Mouse (Mus musculus) liver, embryonic 15.5 days (tissue): Measurements from ENCODE around the gene Ttll12. TPM values are rescaled to one million over a fixed set of nuclear protein-coding genes. Genes with fewer than 3 reads are reported as not detected.

Experiments used
- ATAC-seq: fragments of 200-750 bp; cut with Nextera tagmentation; 2 replicates; pipeline ENCODE4 v1.8.0; 2017; ENCODE audit warnings: moderate number of reproducible peaks, mild to moderate bottlenecking, moderate library complexity; ENCODE audit not compliant: insufficient read depth
- H3K27ac ChIP-seq: fragments of 300-500 bp; sonication (generic); replicated peaks from 2 replicates; pipeline ENCODE4 v1.5.1; 2015; ENCODE audit warnings: mild to moderate bottlenecking, inconsistent platforms
- H3K27me3 ChIP-seq: fragments of 300-500 bp; sonication (generic); 2 replicates; pipeline ENCODE4 v1.6.1; 2015; ENCODE audit warnings: mild to moderate bottlenecking, inconsistent platforms
- H3K36me3 ChIP-seq: fragments of 300-500 bp; sonication (generic); replicated peaks from 2 replicates; pipeline ENCODE4 v1.6.1; 2015; ENCODE audit warnings: moderate library complexity, mild to moderate bottlenecking, inconsistent platforms
- H3K4me1 ChIP-seq: fragments of 300-500 bp; sonication (generic); replicated peaks from 2 replicates; pipeline ENCODE4 v1.6.1; 2015; ENCODE audit warnings: inconsistent platforms
- H3K4me2 ChIP-seq: fragments of 300-500 bp; sonication (generic); 2 replicates; pipeline ENCODE4 v1.6.1; 2015; ENCODE audit warnings: moderate library complexity, mild to moderate bottlenecking, inconsistent platforms
- H3K4me3 ChIP-seq: fragments of 300-500 bp; sonication (generic); replicated peaks from 2 replicates; pipeline ENCODE4 v1.5.1; 2015; ENCODE audit warnings: mild to moderate bottlenecking, inconsistent platforms
- H3K9ac ChIP-seq: fragments of 300-500 bp; sonication (generic); 2 replicates; pipeline ENCODE4 v1.6.1; 2015; ENCODE audit warnings: moderate library complexity, mild to moderate bottlenecking, inconsistent platforms
- H3K9me3 ChIP-seq: fragments of 300-500 bp; sonication (generic); replicated peaks from 2 replicates; pipeline ENCODE4 v1.6.1; 2016; ENCODE audit warnings: inconsistent platforms
- WGBS: fragments of 180-500 bp; shearing (Covaris S2); methylation state at CpG from one replicate; pipeline ENCODE4 v1.1.7; 2015; ENCODE audit warnings: mixed read lengths; ENCODE audit not compliant: insufficient replicate concordance; 5-methylcytosine and 5-hydroxymethylcytosine counted together
- polyA plus RNA-seq: library from polyadenylated mRNA; unstranded; fragments of >200 nt; fragmentation: Nextera tagmentation; extraction: Ambion mirVana; gene quantifications from 2 replicates; pipeline ENCODE4 v1.2.1, GENCODE M21; 2015

The Ttll12 gene
- polyA plus RNA-seq, 1 experiment from 2014 or later = 35.6 TPM

- Histone ChIP-seq H3K9me3 (no peaks in the 10 kb centered on the region), H3K27me3 (peaks cover 17% of the 10 kb centered on the region), H3K36me3 (no peaks in the 10 kb centered on the region), H3K9ac (no peak overlapping the region), H3K4me2 (no peak overlapping the region), H3K4me3 (no peak overlapping the region), H3K4me1 (peaks cover 7% of the 10 kb centered on the region; the same call in 1 of the 2 replicates), H3K27ac (no peak overlapping the region)
- 55% methylated on average over 17 of the region's 17 CpGs for WGBS
- no peak for ATAC-seq
Observed at GRCm38 (mm10) chr15:83534960-83535889, 59.7 kb downstream of the Ttll12 start.

- Histone ChIP-seq H3K27me3 (peaks cover 43% of the 10 kb centered on the region), H3K4me1 (peaks cover 9% of the 10 kb centered on the region), H3K4me2 (no peak overlapping the region), H3K9me3 (no peaks in the 10 kb centered on the region), H3K27ac (no peak overlapping the region), H3K4me3 (no peak overlapping the region), H3K36me3 (no peaks in the 10 kb centered on the region), H3K9ac (no peak overlapping the region)
- WGBS = 44% methylated on average over 7 of the region's 7 CpGs
- ATAC-seq = no peak
Observed at GRCm38 (mm10) chr15:83532606-83533005, 62.4 kb downstream of the Ttll12 start.

- peaks cover 15% of the 10 kb centered on the region for H3K4me1 ChIP-seq
- peaks cover 49% of the 10 kb centered on the region for H3K27me3 ChIP-seq
- no peaks in the 10 kb centered on the region for H3K36me3 ChIP-seq
- no peak overlapping the region for H3K4me2 ChIP-seq
- no peak overlapping the region for H3K4me3 ChIP-seq
- WGBS = 67% methylated on average over 5 of the region's 5 CpGs
- H3K9me3 ChIP-seq = no peaks in the 10 kb centered on the region
- no peak overlapping the region for H3K9ac ChIP-seq
- H3K27ac ChIP-seq = no peak overlapping the region
- no peak for ATAC-seq
Observed at GRCm38 (mm10) chr15:83531961-83532469, 62.9 kb downstream of the Ttll12 start.

GRCm38 (mm10) chr15:83530688-83531087, 64.3 kb downstream of the Ttll12 start:
- Histone ChIP-seq H3K4me2 (no peak overlapping the region), H3K27ac (no peak overlapping the region; the same call in 1 of the 2 replicates), H3K4me1 (peaks cover 28% of the 10 kb centered on the region), H3K27me3 (peaks cover 62% of the 10 kb centered on the region), H3K4me3 (no peak overlapping the region), H3K9me3 (no peaks in the 10 kb centered on the region), H3K9ac (no peak overlapping the region), H3K36me3 (no peaks in the 10 kb centered on the region)
- no peak for ATAC-seq
- 43% methylated on average over 6 of the region's 6 CpGs for WGBS

GRCm38 (mm10) chr15:83530233-83530632, 64.7 kb downstream of the Ttll12 start:
- no peak for ATAC-seq
- Histone ChIP-seq H3K9ac (no peak overlapping the region), H3K4me1 (peaks cover 30% of the 10 kb centered on the region)

GRCm38 (mm10) chr15:83529765-83530164, 65.2 kb downstream of the Ttll12 start:
- Histone ChIP-seq H3K36me3 (no peaks in the 10 kb centered on the region), H3K27ac (no peak overlapping the region), H3K9ac (no peak overlapping the region), H3K27me3 (peaks cover 71% of the 10 kb centered on the region), H3K4me3 (no peak overlapping the region), H3K9me3 (no peaks in the 10 kb centered on the region), H3K4me1 (peaks cover 30% of the 10 kb centered on the region), H3K4me2 (no peak overlapping the region)
- WGBS = 53% methylated on average over 5 of the region's 5 CpGs
- no peak for ATAC-seq

More at GRCm38 (mm10) chr15:83530233-83530632, 64.7 kb downstream of the Ttll12 start:
- Histone ChIP-seq H3K27me3 (peaks cover 67% of the 10 kb centered on the region), H3K36me3 (no peaks in the 10 kb centered on the region), H3K4me3 (no peak overlapping the region), H3K9me3 (no peaks in the 10 kb centered on the region), H3K27ac (no peak overlapping the region; the same call in 1 of the 2 replicates), H3K4me2 (no peak overlapping the region)
- 32% methylated on average over 9 of the region's 9 CpGs for WGBS

GRCm38 (mm10) chr15:83528892-83529291, 66.1 kb downstream of the Ttll12 start:
- Histone ChIP-seq H3K9ac (no peak overlapping the region), H3K4me2 (no peak overlapping the region), H3K4me3 (no peak overlapping the region), H3K4me1 (peaks cover 37% of the 10 kb centered on the region), H3K36me3 (no peaks in the 10 kb centered on the region), H3K9me3 (no peaks in the 10 kb centered on the region), H3K27me3 (peaks cover 80% of the 10 kb centered on the region), H3K27ac (no peak overlapping the region)
- WGBS = 51% methylated on average over 4 of the region's 4 CpGs
- ATAC-seq = no peak

- no peak for ATAC-seq
- H3K27me3 ChIP-seq = peaks cover 89% of the 10 kb centered on the region
- no peaks in the 10 kb centered on the region for H3K9me3 ChIP-seq
- H3K36me3 ChIP-seq = no peaks in the 10 kb centered on the region
- no peak overlapping the region for H3K9ac ChIP-seq
- H3K4me2 ChIP-seq = peak overlapping the region; percentile 82
- 51% methylated on average over 2 of the region's 2 CpGs for WGBS
- H3K4me1 ChIP-seq = peaks cover 45% of the 10 kb centered on the region
- no peak overlapping the region for H3K27ac ChIP-seq
- H3K4me3 ChIP-seq = peak overlapping the region; percentile 59; the same call in 1 of the 2 replicates
Observed at GRCm38 (mm10) chr15:83527747-83528146, 67.2 kb downstream of the Ttll12 start.

GRCm38 (mm10) chr15:83527092-83527437, 67.9 kb downstream of the Ttll12 start:
- H3K9ac ChIP-seq = peak overlapping the region; percentile 35; the same call in 1 of the 2 replicates
- peak overlapping the region; percentile 59 for H3K4me3 ChIP-seq
- H3K36me3 ChIP-seq = no peaks in the 10 kb centered on the region
- H3K9me3 ChIP-seq = no peaks in the 10 kb centered on the region
- no peak for ATAC-seq
- peaks cover 45% of the 10 kb centered on the region for H3K4me1 ChIP-seq
- H3K27ac ChIP-seq = no peak overlapping the region
- peak overlapping the region; percentile 82 for H3K4me2 ChIP-seq
- WGBS = 4% methylated on average over 26 of the region's 26 CpGs
- peaks cover 89% of the 10 kb centered on the region for H3K27me3 ChIP-seq

- Histone ChIP-seq H3K4me1 (peaks cover 45% of the 10 kb centered on the region), H3K27me3 (peaks cover 88% of the 10 kb centered on the region), H3K27ac (no peak within 1 kb of the TSS), H3K9me3 (no peaks in the 10 kb centered on the region), H3K36me3 (no peaks in the 10 kb centered on the region), H3K9ac (peak within 1 kb of the TSS; percentile 35; the same call in 1 of the 2 replicates), H3K4me3 (peak within 1 kb of the TSS; percentile 59), H3K4me2 (peak within 1 kb of the TSS; percentile 82)
- ATAC-seq = peak; percentile 51
- WGBS = under 1% methylated on average over 45 of the region's 45 CpGs
Observed at GRCm38 (mm10) chr15:83526424-83527091, 68.4 kb downstream of the Ttll12 start, which contains the start of gene Bik. Gene Bik, plus strand, starts transcription at chr15:83526862.
